Mouse (Mus musculus) midbrain, embryonic 10.5 days (tissue): Measurements from ENCODE around the gene Yif1a. TPM values are rescaled to one million over a fixed set of nuclear protein-coding genes. Genes with fewer than 3 reads are reported as not detected.
"Not testable (repeated sequence)": the region's sequence is repeated elsewhere in the genome, so short reads cannot be mapped to it uniquely, and the experiment has no call there.

Source experiments
- DNase-seq: peaks from one replicate; pipeline ENCODE4 v3.0.0-alpha.2; 2017; ENCODE audit warnings: low spot score
- H3K27ac ChIP-seq: fragments of 300-500 bp; sonication (generic); replicated peaks from 2 replicates; pipeline ENCODE4 v1.5.1; 2016; ENCODE audit warnings: mild to moderate bottlenecking
- H3K27me3 ChIP-seq: fragments of 300-500 bp; sonication (generic); 2 replicates; pipeline ENCODE4 v1.6.1; 2016; ENCODE audit warnings: low read depth, mild to moderate bottlenecking; ENCODE audit not compliant: poor library complexity, severe bottlenecking
- H3K36me3 ChIP-seq: fragments of 300-500 bp; sonication (generic); 2 replicates; pipeline ENCODE4 v1.6.1; 2016; ENCODE audit warnings: mild to moderate bottlenecking, moderate library complexity
- H3K4me1 ChIP-seq: fragments of 300-500 bp; sonication (generic); 2 replicates; pipeline ENCODE4 v1.6.1; 2016
- H3K4me3 ChIP-seq: fragments of 300-500 bp; sonication (generic); 2 replicates; pipeline ENCODE4 v1.5.1; 2016; ENCODE audit warnings: mild to moderate bottlenecking, moderate library complexity
- H3K9me3 ChIP-seq: fragments of 300-500 bp; sonication (generic); replicated peaks from 2 replicates; pipeline ENCODE4 v1.6.1; 2016; ENCODE audit warnings: mild to moderate bottlenecking
- WGBS: fragments of 180-500 bp; shearing (Covaris S2); methylation state at CpG from one replicate; pipeline ENCODE4 v1.1.7; 2016; 5-methylcytosine and 5-hydroxymethylcytosine counted together
- polyA plus RNA-seq: library from polyadenylated mRNA; unstranded; fragments of >200 nt; fragmentation: Nextera tagmentation; extraction: Ambion mirVana; gene quantifications from 2 replicates; pipeline ENCODE4 v1.2.1, GENCODE M21; 2016

Gene Yif1a
- polyA plus RNA-seq, 1 experiment from 2014 or later = 85.1 TPM

DNA sequence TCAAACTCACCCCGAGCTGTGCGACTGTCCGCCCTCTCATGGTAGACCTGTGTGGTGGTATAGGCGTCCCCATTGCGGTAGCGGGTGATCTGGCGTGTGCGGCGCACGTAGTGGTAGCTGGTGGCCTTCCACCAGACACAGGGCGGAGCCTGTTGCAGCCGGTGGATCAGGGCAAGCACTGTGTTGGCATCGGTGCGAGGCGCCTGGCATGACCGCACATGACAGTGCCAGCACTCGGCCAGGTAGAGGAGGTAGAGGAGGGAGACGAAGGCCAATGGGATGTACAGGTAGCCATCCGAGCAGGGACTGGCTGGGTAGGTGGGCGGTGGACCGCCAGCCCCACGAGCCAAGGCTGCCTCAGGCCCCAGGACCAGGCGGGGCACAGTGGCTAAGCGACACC, 5.7 kb upstream of the Yif1a start:
- 70% methylated on average over 24 of the region's 24 CpGs for WGBS
- DNase-seq = no peak
- Histone ChIP-seq H3K4me3 (no peak overlapping the region), H3K4me1 (peaks cover 17% of the 10 kb centered on the region), H3K27me3 (peaks cover 70% of the 10 kb centered on the region), H3K36me3 (no peaks in the 10 kb centered on the region), H3K27ac (no peak overlapping the region), H3K9me3 (no peaks in the 10 kb centered on the region)

GRCm38 (mm10) chr19:5083961-5084833, 4.1 kb upstream of the Yif1a start:
- Histone ChIP-seq H3K4me3 (peak overlapping the region; percentile 59; the same call in 1 of the 2 replicates), H3K4me1 (peaks cover 26% of the 10 kb centered on the region), H3K27ac (no peak overlapping the region), H3K36me3 (no peaks in the 10 kb centered on the region), H3K27me3 (peaks cover 70% of the 10 kb centered on the region), H3K9me3 (no peaks in the 10 kb centered on the region)
- 55% methylated on average over 3 of the region's 3 CpGs for WGBS
- DNase-seq = no peak

DNA sequence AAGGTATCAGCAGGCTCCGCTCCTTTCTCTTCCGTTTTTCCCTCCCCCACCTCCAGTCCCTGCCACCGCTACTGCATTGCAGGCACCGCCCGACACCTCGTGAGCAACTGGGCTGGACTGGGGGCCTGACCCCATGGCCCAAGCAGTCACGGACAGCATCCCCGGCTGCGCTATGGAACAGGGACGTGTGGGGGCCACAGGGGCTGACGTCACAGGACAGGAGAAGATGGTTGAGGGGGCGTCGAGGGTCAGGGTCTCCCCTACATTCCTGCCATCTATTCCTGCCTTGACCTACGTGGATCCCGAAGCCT, 3.5 kb upstream of the Yif1a start:
- Histone ChIP-seq H3K36me3 (peaks cover 3% of the 10 kb centered on the region), H3K27me3 (peaks cover 68% of the 10 kb centered on the region), H3K27ac (no peak overlapping the region), H3K4me1 (peaks cover 30% of the 10 kb centered on the region), H3K9me3 (no peaks in the 10 kb centered on the region), H3K4me3 (peak overlapping the region; percentile 59)
- WGBS = 4% methylated on average over 15 of the region's 15 CpGs
- DNase-seq = no peak

DNA sequence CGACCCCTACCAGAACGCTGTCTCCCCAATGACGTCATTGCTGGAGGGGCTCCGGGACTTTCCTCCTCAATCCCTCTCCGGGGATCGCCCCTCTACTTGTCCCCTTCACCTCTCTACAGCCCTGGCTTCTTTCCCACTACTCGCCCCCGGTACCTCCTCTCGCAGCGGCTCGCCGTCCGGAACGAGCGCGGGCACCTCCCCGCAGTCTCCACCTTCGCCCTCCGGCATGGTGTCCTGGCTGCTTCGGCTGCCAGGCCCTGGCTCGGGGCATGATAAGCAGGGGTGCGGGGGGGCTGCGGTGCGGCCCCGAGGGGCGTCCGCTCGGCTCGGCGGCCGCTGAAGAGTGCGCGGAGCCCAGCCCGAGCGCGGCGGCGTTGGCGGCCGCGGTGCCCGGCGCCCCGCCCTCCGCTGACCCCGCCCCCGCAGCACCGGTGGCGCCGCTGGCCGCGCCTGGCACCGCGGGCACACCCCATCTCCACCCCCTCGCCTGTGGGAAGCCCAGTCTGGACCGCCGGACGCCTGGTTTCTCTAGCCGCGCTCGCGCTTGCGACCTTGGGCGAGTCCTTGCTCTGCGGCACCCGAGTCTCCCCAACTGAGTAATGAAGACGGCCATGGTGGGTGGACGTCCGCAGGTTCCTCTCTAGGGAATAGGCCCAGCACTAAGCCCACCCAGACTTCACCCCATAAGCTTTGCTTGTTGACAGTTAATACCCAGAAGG, 3.0 kb upstream of the Yif1a start, which contains the start of gene Tmem151a:
Gene Tmem151a (minus strand): TSS at position 387 of the 719 bp plus-strand sequence.
- Histone ChIP-seq H3K27me3 (peaks cover 63% of the 10 kb centered on the region), H3K27ac (no peak within 1 kb of the TSS), H3K36me3 (peaks cover 6% of the 10 kb centered on the region), H3K4me1 (peaks cover 30% of the 10 kb centered on the region), H3K9me3 (no peaks in the 10 kb centered on the region), H3K4me3 (peak within 1 kb of the TSS; percentile 59)
- WGBS = 1% methylated on average over 69 of the region's 69 CpGs
- no peak for DNase-seq

DNA sequence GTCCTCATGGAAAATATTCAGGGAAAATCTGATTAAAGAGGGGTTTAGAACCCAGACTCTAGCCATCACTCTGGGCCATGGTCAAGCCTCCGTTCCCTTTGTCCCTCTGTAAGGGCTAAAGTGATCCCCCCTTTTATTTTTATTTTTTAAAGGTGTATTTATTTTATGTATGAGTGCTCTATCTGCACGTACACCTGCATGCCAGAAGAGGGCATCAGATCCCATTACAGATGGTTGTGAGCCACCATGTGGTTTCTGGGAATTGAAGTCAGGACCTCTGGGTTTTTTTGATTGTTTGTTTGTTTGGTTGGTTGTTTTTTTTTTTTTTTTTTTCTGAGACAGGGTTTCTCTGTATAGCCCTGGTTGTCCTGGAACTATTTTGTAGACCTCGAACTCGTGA, 1.8 kb upstream of the Yif1a start:
- Histone ChIP-seq H3K36me3 (peaks cover 19% of the 10 kb centered on the region), H3K27me3 (peaks cover 51% of the 10 kb centered on the region), H3K4me1 (peaks cover 30% of the 10 kb centered on the region)
- DNase-seq, H3K4me3 ChIP-seq, H3K9me3 ChIP-seq, H3K27ac ChIP-seq: not testable (repeated sequence)
- WGBS = 64% methylated on average over 4 of the region's 4 CpGs

GRCm38 (mm10) chr19:5089324-5089723, 986 bp downstream of the Yif1a start:
- H3K4me3 ChIP-seq = peak overlapping the region; percentile 91
- peaks cover 23% of the 10 kb centered on the region for H3K27me3 ChIP-seq
- H3K36me3 ChIP-seq = peaks cover 42% of the 10 kb centered on the region
- H3K27ac ChIP-seq = no peak overlapping the region
- H3K9me3 ChIP-seq = no peaks in the 10 kb centered on the region
- peaks cover 44% of the 10 kb centered on the region for H3K4me1 ChIP-seq
- WGBS = 93% methylated on average over 4 of the region's 4 CpGs
- DNase-seq = no peak

- no peak overlapping the region for H3K27ac ChIP-seq
- H3K4me1 ChIP-seq = peaks cover 59% of the 10 kb centered on the region
- WGBS = 92% methylated on average over 10 of the region's 10 CpGs
- H3K4me3 ChIP-seq = no peak overlapping the region
- H3K36me3 ChIP-seq = peaks cover 42% of the 10 kb centered on the region
- no peak for DNase-seq
- peaks cover 12% of the 10 kb centered on the region; the same call in 1 of the 2 replicates for H3K27me3 ChIP-seq
- no peaks in the 10 kb centered on the region for H3K9me3 ChIP-seq
These were observed 3.7 kb downstream of the Yif1a start for GRCm38 (mm10) chr19:5092083-5092482.

DNA sequence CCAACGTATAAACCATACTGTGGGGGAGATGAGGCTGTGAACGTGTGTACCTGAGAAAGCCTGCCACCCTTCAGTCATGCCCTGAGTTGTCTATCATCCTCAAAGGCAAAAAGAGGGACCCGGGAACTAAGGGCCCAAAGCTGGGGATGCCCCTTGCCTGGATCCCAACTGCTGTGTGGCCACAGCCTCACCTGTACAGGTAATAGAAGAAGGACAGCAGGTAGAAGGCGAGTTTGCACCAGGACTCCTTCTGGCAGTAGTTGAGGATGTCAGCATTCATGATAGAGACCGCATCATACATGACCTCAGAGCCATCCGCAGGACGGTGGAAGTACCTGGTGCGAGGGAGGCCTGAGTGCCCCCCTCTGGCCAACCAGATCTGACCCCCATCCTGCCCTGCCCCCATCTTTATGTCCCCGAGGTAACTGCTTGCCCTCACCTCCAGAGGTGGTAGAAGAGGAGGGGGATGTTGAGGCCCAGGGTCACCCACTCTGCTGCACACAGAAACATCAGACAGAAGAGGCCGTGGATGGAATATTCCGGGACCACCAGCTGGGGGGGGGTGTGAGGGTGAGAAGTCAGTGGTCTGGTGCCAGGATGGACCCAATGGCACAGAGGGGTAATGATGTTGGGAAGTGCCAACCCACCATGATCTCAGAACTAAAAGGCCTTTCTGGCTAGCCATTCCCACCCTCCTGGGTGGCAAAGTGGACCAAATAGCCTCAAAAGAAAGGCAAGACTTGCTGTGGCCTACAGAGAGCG, 5.3 kb downstream of the Yif1a start:
- Histone ChIP-seq H3K27ac (peak overlapping the region; percentile 46), H3K27me3 (peaks cover 13% of the 10 kb centered on the region; the same call in 1 of the 2 replicates), H3K4me3 (peak overlapping the region; percentile 80), H3K9me3 (no peaks in the 10 kb centered on the region), H3K36me3 (peaks cover 42% of the 10 kb centered on the region), H3K4me1 (peaks cover 66% of the 10 kb centered on the region)
- no peak for DNase-seq
- 73% methylated on average over 12 of the region's 12 CpGs for WGBS

DNA sequence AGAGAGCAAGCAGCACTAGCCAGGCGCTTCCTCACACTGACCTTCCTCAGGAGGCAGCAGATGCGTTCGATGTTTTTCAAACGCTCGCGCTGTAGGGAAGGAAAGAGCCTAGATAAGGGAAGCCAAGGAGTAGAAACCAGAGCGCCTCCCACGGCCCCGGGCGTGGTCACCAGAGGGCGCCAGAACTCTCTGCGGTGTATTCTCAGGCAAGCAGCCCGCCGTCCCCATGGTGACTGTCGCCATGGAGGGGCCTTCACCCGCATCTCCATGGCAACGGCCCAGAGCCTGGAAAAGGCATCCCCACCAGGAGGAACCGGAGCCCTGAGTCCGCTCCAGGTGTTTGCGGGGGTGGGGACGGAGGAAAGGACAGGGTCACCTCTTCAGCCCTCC, 5.9 kb downstream of the Yif1a start:
- H3K27me3 ChIP-seq = peaks cover 13% of the 10 kb centered on the region; the same call in 1 of the 2 replicates
- peak overlapping the region; percentile 46 for H3K27ac ChIP-seq
- no peaks in the 10 kb centered on the region for H3K9me3 ChIP-seq
- WGBS = under 1% methylated on average over 21 of the region's 21 CpGs
- peaks cover 66% of the 10 kb centered on the region for H3K4me1 ChIP-seq
- DNase-seq = peak; percentile 98
- peaks cover 44% of the 10 kb centered on the region for H3K36me3 ChIP-seq
- H3K4me3 ChIP-seq = peak overlapping the region; percentile 80

DNA sequence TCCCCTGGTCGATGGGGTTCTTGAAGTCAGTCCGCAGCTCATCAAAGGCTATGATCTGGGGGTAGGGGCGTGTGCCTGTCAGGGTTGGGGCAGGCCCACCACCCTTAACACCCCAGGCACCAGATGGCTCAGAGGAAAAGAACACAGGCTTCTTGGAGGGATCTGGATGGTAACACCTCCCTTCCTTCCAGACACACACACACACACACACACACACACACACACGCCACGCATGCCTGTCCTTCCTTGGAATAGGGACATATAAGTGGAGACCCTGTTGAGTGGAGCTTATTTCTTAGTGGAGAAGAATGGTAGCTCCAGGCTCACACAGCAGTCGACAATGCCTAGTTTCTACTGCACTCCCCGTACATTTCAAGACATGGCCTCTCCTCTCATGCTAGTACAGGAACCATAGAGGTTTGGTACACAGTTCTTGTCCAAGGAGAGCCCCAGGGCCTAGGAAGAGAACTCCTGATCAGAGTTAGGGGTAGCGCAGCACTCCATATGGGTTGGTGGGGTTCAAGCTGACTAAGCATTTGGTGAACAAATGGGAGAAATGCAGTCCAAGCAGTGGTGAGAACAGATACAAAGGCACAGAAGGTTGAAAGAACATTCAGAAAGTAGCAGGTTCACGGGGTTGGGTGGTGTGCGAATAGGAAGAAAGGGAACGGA, 6.5 kb downstream of the Yif1a start:
- peaks cover 68% of the 10 kb centered on the region for H3K4me1 ChIP-seq
- H3K27me3 ChIP-seq = peaks cover 13% of the 10 kb centered on the region
- 41% methylated on average over 11 of the region's 11 CpGs for WGBS
- peaks cover 46% of the 10 kb centered on the region for H3K36me3 ChIP-seq
- peak overlapping the region; percentile 39 for H3K27ac ChIP-seq
- peak; percentile 35 for DNase-seq
- peak overlapping the region; percentile 80 for H3K4me3 ChIP-seq
- H3K9me3 ChIP-seq = no peaks in the 10 kb centered on the region

- Histone ChIP-seq H3K4me1 (peaks cover 68% of the 10 kb centered on the region), H3K9me3 (no peaks in the 10 kb centered on the region), H3K27ac (peak overlapping the region; percentile 92; the same call in 1 of the 2 replicates), H3K36me3 (peaks cover 48% of the 10 kb centered on the region), H3K4me3 (peak overlapping the region; percentile 80), H3K27me3 (peaks cover 13% of the 10 kb centered on the region)
- 12% methylated on average over 9 of the region's 9 CpGs for WGBS
- DNase-seq = no peak
These were observed 7.6 kb downstream of the Yif1a start for GRCm38 (mm10) chr19:5095887-5096474.
